Mouse (Mus musculus) C2C12 (cell line): ENCODE data around the gene Shank1.

Experiments used
- CEBPB ChIP-seq: IDR thresholded peaks from one replicate; pipeline ENCODE4 v1.6.1; 2011; ENCODE audit warnings: low read depth, mild to moderate bottlenecking, control low read depth, moderate library complexity
- CTCF ChIP-seq: IDR thresholded peaks from one replicate; pipeline ENCODE4 v1.5.1; 2011; ENCODE audit not compliant: control insufficient read depth, insufficient read depth, insufficient read length
- MAX ChIP-seq: IDR thresholded peaks from one replicate; pipeline ENCODE4 v1.6.1; 2011; ENCODE audit warnings: mild to moderate bottlenecking, control low read depth
- MYOD1 ChIP-seq: IDR thresholded peaks from one replicate; pipeline ENCODE4 v1.6.1; 2011; ENCODE audit warnings: low read depth; ENCODE audit not compliant: control insufficient read depth, insufficient read length
- USF1 ChIP-seq: IDR thresholded peaks from one replicate; pipeline ENCODE4 v1.6.1; 2011; ENCODE audit warnings: low read depth, mild to moderate bottlenecking, control low read depth, moderate library complexity

GRCm38 (mm10) chr7:44269397-44269796 lies 40.7 kb upstream of the Shank1 start:
- TF ChIP-seq CTCF (no peak), MYOD1 (no peak), MAX (no peak), CEBPB (no peak), USF1 (no peak)
